ENCODE assay signal across 8 mouse cellular contexts in the genomic region with DNA sequence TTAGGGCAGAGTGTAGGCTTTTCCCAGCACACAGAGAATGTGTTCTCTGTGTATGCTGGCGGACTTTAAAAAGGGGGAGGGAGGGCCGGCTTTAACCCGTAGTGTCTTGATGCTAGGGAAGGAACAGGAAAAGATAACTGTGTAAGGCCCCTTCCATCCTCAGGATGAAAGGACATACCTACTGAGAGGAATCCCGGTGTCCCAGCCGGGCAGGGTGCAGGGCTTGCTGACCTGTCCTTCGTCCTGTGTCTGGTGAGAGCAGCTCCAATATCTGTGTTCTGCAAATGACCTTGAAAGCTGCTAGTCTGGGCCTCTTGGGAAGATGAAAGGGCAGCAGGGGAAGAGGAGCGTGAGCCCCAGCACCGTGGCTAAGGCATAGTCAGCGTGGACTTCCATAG. TPM values are rescaled to one million over a fixed set of nuclear protein-coding genes. Genes with fewer than 3 reads are reported as not detected.
A peak's percentile ranks its signal among the peaks of the same experiment; 100 is the strongest.
DNase-seq lines count a peak whose midpoint lies in the region; ATAC-seq and TF ChIP-seq lines count a peak whose summit lies in the region.

No protein-coding gene starts in this region.

- H3K27me3 ChIP-seq in forebrain, embryonic 12.5 days: 0 out of 2 replicates have a peak, but pooled peaks cover 3% of the 10 kb centered on the region
- H3K27me3 ChIP-seq in intestine, embryonic 16.5 days (replicated peaks; ENCODE audit: control insufficient read depth, insufficient read depth, low read length): no peaks in the 10 kb centered on the region
- H3K27me3 ChIP-seq in midbrain, embryonic 14.5 days (ENCODE audit: control insufficient read depth, insufficient read depth, low read length): no peaks in the 10 kb centered on the region

- H3K9me3 ChIP-seq in forebrain, embryonic 12.5 days: no peaks in the 10 kb centered on the region
- H3K9me3 ChIP-seq in intestine, embryonic 16.5 days (ENCODE audit: control insufficient read depth, low read length): no peaks in the 10 kb centered on the region
- H3K9me3 ChIP-seq in midbrain, embryonic 14.5 days (ENCODE audit: control insufficient read depth, low read length): no peaks in the 10 kb centered on the region

- peaks cover 26% of the 10 kb centered on the region for H3K4me1 ChIP-seq in forebrain, embryonic 12.5 days
- H3K4me1 ChIP-seq in intestine, embryonic 16.5 days (ENCODE audit: control insufficient read depth, insufficient read depth, low read length): peaks cover 36% of the 10 kb centered on the region
- peaks cover 14% of the 10 kb centered on the region for H3K4me1 ChIP-seq in midbrain, embryonic 14.5 days (ENCODE audit: control insufficient read depth, insufficient read depth, low read length)

- 64% methylated on average over 9 of the region's 9 CpGs for WGBS in forebrain, embryonic 12.5 days
- 42% methylated on average over 9 of the region's 9 CpGs for WGBS in intestine, embryonic 16.5 days
- 63% methylated on average over 9 of the region's 9 CpGs for WGBS in midbrain, embryonic 14.5 days

- peak overlapping the region; percentile 82 for H3K9ac ChIP-seq in forebrain, embryonic 12.5 days
- peak overlapping the region; percentile 91 for H3K9ac ChIP-seq in intestine, embryonic 16.5 days (ENCODE audit: low read depth, low read length)
- peak overlapping the region; percentile 79; the same call in 1 of the 2 replicates for H3K9ac ChIP-seq in midbrain, embryonic 14.5 days (replicated peaks; ENCODE audit: low read length)

- no peak for TF ChIP-seq CTCF in layer of hippocampus, adult 2 months (conservative IDR thresholded peaks at IDR 0.05)

- H3K27ac ChIP-seq in layer of hippocampus, adult 2 months: peak overlapping the region; percentile 99
- H3K27ac ChIP-seq in forebrain, embryonic 12.5 days: no peak overlapping the region
- peak overlapping the region; percentile 99 for H3K27ac ChIP-seq in intestine, embryonic 16.5 days (ENCODE audit: low read length)
- no peak overlapping the region for H3K27ac ChIP-seq in midbrain, embryonic 14.5 days (replicated peaks; ENCODE audit: low read depth, low read length)

- H3K4me3 ChIP-seq in layer of hippocampus, adult 2 months: peak overlapping the region; percentile 93
- peak overlapping the region; percentile 78 for H3K4me3 ChIP-seq in forebrain, embryonic 12.5 days (replicated peaks)
- H3K4me3 ChIP-seq in intestine, embryonic 16.5 days (ENCODE audit: low read length): peak overlapping the region; percentile 71
- H3K4me3 ChIP-seq in midbrain, embryonic 14.5 days (replicated peaks; ENCODE audit: low read depth, low read length): peak overlapping the region; percentile 75; the same call in 1 of the 2 replicates

- ATAC-seq in forebrain, embryonic 12.5 days (ENCODE audit: low FRiP score): no peak
- ATAC-seq in intestine, embryonic 16.5 days: no peak
- no peak for ATAC-seq in midbrain, embryonic 14.5 days (ENCODE audit: low FRiP score, low TSS enrichment)

- no peak for DNase-seq in layer of hippocampus, adult 2 months (ENCODE audit: low spot score in 2 of 2)
- DNase-seq in layer of hippocampus, adult 11-12 months (ENCODE audit: low spot score): no peak
- no peak for DNase-seq in midbrain, embryonic 14.5 days
- DNase-seq in urinary bladder, adult 18-20 months (ENCODE audit: low spot score in 2 of 2): no peak
- no peak for DNase-seq in right cerebral cortex, postnatal 4 days
- DNase-seq in thymus, postnatal 36 days: no peak

- H3K36me3 ChIP-seq in forebrain, embryonic 12.5 days (replicated peaks): peaks cover 11% of the 10 kb centered on the region
- H3K36me3 ChIP-seq in intestine, embryonic 16.5 days (ENCODE audit: control insufficient read depth, insufficient read depth, low read length): peaks cover 3% of the 10 kb centered on the region; the same call in 1 of the 2 replicates
- no peaks in the 10 kb centered on the region for H3K36me3 ChIP-seq in midbrain, embryonic 14.5 days (ENCODE audit: control insufficient read depth, insufficient read depth, low read length)

- H3K4me2 ChIP-seq in forebrain, embryonic 12.5 days: peak overlapping the region; percentile 86
- peak overlapping the region; percentile 82 for H3K4me2 ChIP-seq in intestine, embryonic 16.5 days (ENCODE audit: low read depth, low read length)
- H3K4me2 ChIP-seq in midbrain, embryonic 14.5 days (ENCODE audit: low read length): peak overlapping the region; percentile 63

RNA-seq across cellular contexts. Expression of gene Tab1, which starts 1.5 kb away (rescaled TPM):
- 10 to 100 TPM; 28.2 to 30.2 TPM for total RNA-seq in layer of hippocampus, adult 2 months (2021)
- 40.5 and 44.0 TPM in 2 replicates for polyA plus RNA-seq in forebrain, embryonic 12.5 days (2016; fragmentation: Nextera tagmentation; extraction: Ambion mirVana)
- polyA plus RNA-seq in intestine, embryonic 16.5 days (2015; fragmentation: Nextera tagmentation; extraction: Ambion mirVana): 28.2 and 29.6 TPM in 2 replicates
- 37.9 and 42.5 TPM in 2 replicates for polyA plus RNA-seq in midbrain, embryonic 14.5 days (2014; fragmentation: Nextera tagmentation; extraction: Ambion mirVana)

RNA-seq across cellular contexts. Expression of gene Mgat3, which starts 39.1 kb away (rescaled TPM):
- 100 to 1,000 TPM; 109 to 115 TPM for total RNA-seq in layer of hippocampus, adult 2 months (2021)
- polyA plus RNA-seq in forebrain, embryonic 12.5 days (2016; fragmentation: Nextera tagmentation; extraction: Ambion mirVana): 8.6 and 9.6 TPM in 2 replicates
- 14.8 and 19.7 TPM in 2 replicates for polyA plus RNA-seq in intestine, embryonic 16.5 days (2015; fragmentation: Nextera tagmentation; extraction: Ambion mirVana)
- 19.9 and 20.5 TPM in 2 replicates for polyA plus RNA-seq in midbrain, embryonic 14.5 days (2014; fragmentation: Nextera tagmentation; extraction: Ambion mirVana)

RNA-seq across cellular contexts. Expression of gene Rpl3, which starts 42.8 kb away (rescaled TPM):
- 100 to 1,000 TPM; 558 to 583 TPM for total RNA-seq in layer of hippocampus, adult 2 months (2021)
- 659 and 694 TPM in 2 replicates for polyA plus RNA-seq in forebrain, embryonic 12.5 days (2016; fragmentation: Nextera tagmentation; extraction: Ambion mirVana)
- 1,018 and 1,133 TPM in 2 replicates for polyA plus RNA-seq in intestine, embryonic 16.5 days (2015; fragmentation: Nextera tagmentation; extraction: Ambion mirVana)
- 681 and 724 TPM in 2 replicates for polyA plus RNA-seq in midbrain, embryonic 14.5 days (2014; fragmentation: Nextera tagmentation; extraction: Ambion mirVana)

RNA-seq across cellular contexts. Expression of gene Syngr1, which starts 43.3 kb away (rescaled TPM):
- total RNA-seq in layer of hippocampus, adult 2 months (2021): 100 to 1,000 TPM; 356 to 380 TPM
- polyA plus RNA-seq in forebrain, embryonic 12.5 days (2016; fragmentation: Nextera tagmentation; extraction: Ambion mirVana): 12.1 and 13.9 TPM in 2 replicates
- 15.2 and 16.0 TPM in 2 replicates for polyA plus RNA-seq in intestine, embryonic 16.5 days (2015; fragmentation: Nextera tagmentation; extraction: Ambion mirVana)
- polyA plus RNA-seq in midbrain, embryonic 14.5 days (2014; fragmentation: Nextera tagmentation; extraction: Ambion mirVana): 26.3 and 39.4 TPM in 2 replicates

Comparison
In these comparisons a context has a peak if more than half of its experiments do, and no peak if none do; other contexts are left out.
1. H3K27ac ChIP-seq: peak in layer of hippocampus, adult 2 months (single experiment) and intestine, embryonic 16.5 days (single experiment); none in forebrain, embryonic 12.5 days (single experiment) and midbrain, embryonic 14.5 days (single experiment).
2. Peak in every context shown above with its lines, with median percentiles within 50 percentile points of each other: H3K4me3 ChIP-seq, H3K4me2 ChIP-seq and H3K9ac ChIP-seq.